Mouse (Mus musculus): ENCODE measurements around the gene Gp9. TPM values are rescaled to one million over a fixed set of nuclear protein-coding genes. Genes with fewer than 3 reads are reported as not detected.

Gene Gp9
- polyA plus RNA-seq, 1 experiment: not detected

DNA sequence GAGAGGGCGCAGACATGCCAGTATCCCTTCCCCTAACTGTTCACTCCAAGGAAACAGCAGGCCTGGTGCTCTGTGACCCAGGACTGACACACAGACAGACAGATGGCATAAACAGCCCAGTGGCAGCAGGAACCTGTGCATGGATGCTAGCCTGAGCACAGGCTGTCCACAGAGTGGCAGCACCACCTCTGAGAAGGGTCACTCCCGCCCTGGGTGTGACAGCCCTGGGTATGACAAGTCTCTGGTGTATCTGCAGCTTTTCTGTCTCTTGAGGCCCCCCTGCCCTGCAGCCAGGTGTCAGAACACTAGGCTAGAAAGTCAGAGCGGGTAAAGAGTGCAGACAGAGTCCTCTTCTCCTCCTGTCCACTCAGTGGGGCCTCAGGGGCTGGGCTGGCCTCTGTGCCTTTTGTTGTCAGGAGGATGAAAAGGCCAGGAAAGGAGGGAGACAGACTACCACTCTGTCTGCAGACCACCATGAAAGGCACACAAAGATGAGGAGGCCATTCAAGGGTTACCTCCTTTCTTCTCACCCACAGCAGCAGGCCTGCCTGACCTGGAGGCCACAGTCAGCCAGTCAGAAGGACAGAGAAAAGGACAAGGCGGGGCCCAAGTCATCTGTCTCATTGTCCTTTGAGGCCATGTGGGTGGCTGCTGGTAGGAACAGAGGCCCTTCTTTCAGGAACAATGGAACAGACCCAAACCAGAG is 39.8 kb upstream of the Gp9 start:
- no peak overlapping the region for H3K4me3 ChIP-seq
- no peaks in the 10 kb centered on the region for H3K79me2 ChIP-seq (ENCODE audit: control insufficient read depth, insufficient read depth)

DNA sequence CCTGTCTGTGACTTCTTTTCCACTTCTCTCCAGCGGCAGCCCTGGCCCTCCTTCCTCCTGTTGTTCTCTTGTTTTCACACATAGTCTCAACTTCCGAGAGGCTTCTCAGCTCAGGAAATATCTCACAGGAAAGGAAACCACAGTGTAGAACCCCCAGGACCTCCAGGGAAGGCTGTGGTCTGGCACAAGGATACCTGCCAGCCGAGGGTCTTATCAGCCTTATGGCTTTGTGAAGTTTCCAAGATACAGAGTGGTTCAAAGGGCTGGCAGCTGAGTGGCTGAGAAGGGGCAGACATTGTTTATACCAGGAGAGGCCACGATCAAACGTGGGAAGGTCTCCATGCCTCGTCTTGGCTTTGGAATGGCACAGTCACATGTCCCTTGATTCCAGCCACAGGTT is 38.0 kb upstream of the Gp9 start:
- TF ChIP-seq MYOD1 (IDR thresholded peaks at IDR 0.05; ENCODE audit: control insufficient read depth in 1 of 3, insufficient read length in 2 of 3, low read depth in 2 of 3): no peak
- TF ChIP-seq POLR2AphosphoS2 (IDR thresholded peaks at IDR 0.05; ENCODE audit: insufficient read length, low read depth): no peak
- no peak for TF ChIP-seq POLR2A (IDR thresholded peaks at IDR 0.05; ENCODE audit: insufficient read length, low read depth)
- no peak for TF ChIP-seq TCF12 (IDR thresholded peaks at IDR 0.05; ENCODE audit: insufficient read depth, poor library complexity, severe bottlenecking)
- no peak for TF ChIP-seq E2F4 (IDR thresholded peaks at IDR 0.05; ENCODE audit: insufficient read depth)
- no peak for TF ChIP-seq SRF (IDR thresholded peaks at IDR 0.05; ENCODE audit: control insufficient read depth, insufficient read length, low read depth)
- TF ChIP-seq MAX (IDR thresholded peaks at IDR 0.05; ENCODE audit: low read depth): no peak
- no peak for TF ChIP-seq REST (IDR thresholded peaks at IDR 0.05; ENCODE audit: insufficient read depth, insufficient read length)
- no peak for TF ChIP-seq CEBPB (IDR thresholded peaks at IDR 0.05; ENCODE audit: insufficient read depth, poor library complexity, severe bottlenecking)
- no peak for TF ChIP-seq USF1 (IDR thresholded peaks at IDR 0.05; ENCODE audit: low read depth)
- no peak for TF ChIP-seq TCF3 (IDR thresholded peaks at IDR 0.05; ENCODE audit: insufficient read length, low read depth)
- no peak for TF ChIP-seq MYOG (IDR thresholded peaks at IDR 0.05; ENCODE audit: control insufficient read depth in 1 of 3, insufficient read depth in 1 of 3, insufficient read length in 2 of 3, low read depth in 2 of 3)

More for the DNA sequence above, 39.8 kb upstream of the Gp9 start:
- H3K27me3 ChIP-seq (ENCODE audit: control insufficient read depth, insufficient read depth, insufficient read length): peaks cover 5% of the 10 kb centered on the region
- H3K36me3 ChIP-seq (ENCODE audit: control insufficient read depth, insufficient read depth): no peaks in the 10 kb centered on the region
- no peak overlapping the region for H3ac ChIP-seq (ENCODE audit: control insufficient read depth, insufficient read length)
- TF ChIP-seq SRF (IDR thresholded peaks at IDR 0.05; ENCODE audit: control insufficient read depth, insufficient read length, low read depth) (no peak), REST (IDR thresholded peaks at IDR 0.05; ENCODE audit: insufficient read depth, insufficient read length) (no peak), TCF3 (IDR thresholded peaks at IDR 0.05; ENCODE audit: insufficient read length, low read depth) (no peak), POLR2AphosphoS2 (IDR thresholded peaks at IDR 0.05; ENCODE audit: insufficient read length, low read depth) (no peak), MYOG (IDR thresholded peaks at IDR 0.05; ENCODE audit: control insufficient read depth in 1 of 3, insufficient read depth in 1 of 3, insufficient read length in 2 of 3, low read depth in 2 of 3) (no peak), MYOD1 (IDR thresholded peaks at IDR 0.05; ENCODE audit: control insufficient read depth in 1 of 3, insufficient read length in 2 of 3, low read depth in 2 of 3) (no peak), POLR2A (IDR thresholded peaks at IDR 0.05; ENCODE audit: insufficient read length, low read depth) (no peak), CEBPB (IDR thresholded peaks at IDR 0.05; ENCODE audit: insufficient read depth, poor library complexity, severe bottlenecking) (no peak), MAX (IDR thresholded peaks at IDR 0.05; ENCODE audit: low read depth) (no peak), E2F4 (IDR thresholded peaks at IDR 0.05; ENCODE audit: insufficient read depth) (no peak), TCF12 (IDR thresholded peaks at IDR 0.05; ENCODE audit: insufficient read depth, poor library complexity, severe bottlenecking) (no peak), USF1 (IDR thresholded peaks at IDR 0.05; ENCODE audit: low read depth) (no peak)
- no peak overlapping the region for H3K4me2 ChIP-seq (ENCODE audit: low read depth)

DNA sequence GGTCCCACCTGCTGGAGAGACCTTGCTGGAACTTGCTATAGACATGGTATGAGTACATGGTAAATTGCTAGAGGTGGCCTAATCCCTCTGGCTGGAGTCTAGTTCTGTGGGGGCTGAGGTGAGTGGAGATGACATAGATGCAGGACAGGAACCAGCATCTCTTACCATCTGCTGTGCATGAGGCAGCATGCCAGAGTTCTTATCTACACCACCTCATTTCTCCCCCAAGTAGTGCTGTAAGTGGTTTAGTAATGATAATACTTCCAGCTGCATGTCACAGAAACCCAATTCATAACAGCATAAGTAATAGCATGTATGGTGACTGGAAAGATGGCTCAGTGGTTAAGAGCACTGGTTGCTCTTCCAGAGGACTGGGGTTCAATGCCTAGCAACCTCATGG is 37.4 kb upstream of the Gp9 start:
- TF ChIP-seq MYOD1 (IDR thresholded peaks at IDR 0.05; ENCODE audit: control insufficient read depth in 1 of 3, insufficient read length in 2 of 3, low read depth in 2 of 3) (no peak), POLR2AphosphoS2 (IDR thresholded peaks at IDR 0.05; ENCODE audit: insufficient read length, low read depth) (no peak), E2F4 (IDR thresholded peaks at IDR 0.05; ENCODE audit: insufficient read depth) (no peak), TCF12 (IDR thresholded peaks at IDR 0.05; ENCODE audit: insufficient read depth, poor library complexity, severe bottlenecking) (no peak), MYOG (IDR thresholded peaks at IDR 0.05; ENCODE audit: control insufficient read depth in 1 of 3, insufficient read depth in 1 of 3, insufficient read length in 2 of 3, low read depth in 2 of 3) (no peak), REST (IDR thresholded peaks at IDR 0.05; ENCODE audit: insufficient read depth, insufficient read length) (no peak), MAX (IDR thresholded peaks at IDR 0.05; ENCODE audit: low read depth) (no peak), USF1 (IDR thresholded peaks at IDR 0.05; ENCODE audit: low read depth) (no peak), CEBPB (IDR thresholded peaks at IDR 0.05; ENCODE audit: insufficient read depth, poor library complexity, severe bottlenecking) (no peak), POLR2A (IDR thresholded peaks at IDR 0.05; ENCODE audit: insufficient read length, low read depth) (no peak), TCF3 (IDR thresholded peaks at IDR 0.05; ENCODE audit: insufficient read length, low read depth) (no peak), SRF (IDR thresholded peaks at IDR 0.05; ENCODE audit: control insufficient read depth, insufficient read length, low read depth) (no peak)
- no peak overlapping the region for H3ac ChIP-seq (ENCODE audit: control insufficient read depth, insufficient read length)
- no peak overlapping the region for H3K4me2 ChIP-seq (ENCODE audit: low read depth)
- peaks cover 3% of the 10 kb centered on the region for H3K27me3 ChIP-seq (ENCODE audit: control insufficient read depth, insufficient read depth, insufficient read length)
- H3K36me3 ChIP-seq (ENCODE audit: control insufficient read depth, insufficient read depth): no peaks in the 10 kb centered on the region
- no peak overlapping the region for H3K4me3 ChIP-seq
- no peaks in the 10 kb centered on the region for H3K79me2 ChIP-seq (ENCODE audit: control insufficient read depth, insufficient read depth)

More for the DNA sequence above, 38.0 kb upstream of the Gp9 start:
- Histone ChIP-seq H3K27me3 (ENCODE audit: control insufficient read depth, insufficient read depth, insufficient read length) (peaks cover 3% of the 10 kb centered on the region), H3K4me3 (no peak overlapping the region), H3ac (ENCODE audit: control insufficient read depth, insufficient read length) (no peak overlapping the region), H3K36me3 (ENCODE audit: control insufficient read depth, insufficient read depth) (no peaks in the 10 kb centered on the region), H3K4me2 (ENCODE audit: low read depth) (no peak overlapping the region), H3K79me2 (ENCODE audit: control insufficient read depth, insufficient read depth) (no peaks in the 10 kb centered on the region)

DNA sequence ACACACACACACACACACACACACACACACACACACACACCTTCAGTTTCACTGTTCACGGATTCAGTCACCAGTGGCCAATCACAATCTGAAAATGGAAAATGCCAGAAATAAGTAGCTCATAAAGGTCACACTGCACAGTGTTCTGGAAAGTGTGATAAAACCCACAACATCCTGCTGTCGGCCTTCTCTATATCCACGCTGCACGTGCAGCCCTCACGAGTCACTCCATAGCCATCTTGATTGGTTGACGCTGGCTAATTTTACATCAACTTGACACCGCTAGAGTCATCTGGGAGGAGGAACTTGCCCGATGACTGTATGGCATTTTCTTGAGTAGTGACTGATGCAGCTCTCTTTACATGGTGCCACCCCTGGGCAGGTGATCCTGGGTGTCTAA is 35.9 kb upstream of the Gp9 start:
- H3K4me3 ChIP-seq: no peak overlapping the region

More for the DNA sequence above, 35.9 kb upstream of the Gp9 start:
- no peaks in the 10 kb centered on the region for H3K36me3 ChIP-seq (ENCODE audit: control insufficient read depth, insufficient read depth)
- TF ChIP-seq CEBPB (IDR thresholded peaks at IDR 0.05; ENCODE audit: insufficient read depth, poor library complexity, severe bottlenecking): no peak
- H3K79me2 ChIP-seq (ENCODE audit: control insufficient read depth, insufficient read depth): no peaks in the 10 kb centered on the region
- no peak overlapping the region for H3ac ChIP-seq (ENCODE audit: control insufficient read depth, insufficient read length)
- no peaks in the 10 kb centered on the region for H3K27me3 ChIP-seq (ENCODE audit: control insufficient read depth, insufficient read depth, insufficient read length)
- no peak overlapping the region for H3K4me2 ChIP-seq (ENCODE audit: low read depth)

All from myocyte (in vitro differentiated cells).